Mouse (Mus musculus): ENCODE measurements around the gene Tbc1d24. TPM values are rescaled to one million over a fixed set of nuclear protein-coding genes. Genes with fewer than 3 reads are reported as not detected.

Tbc1d24 gene
- total RNA-seq (2021) (10 to 100 TPM; 10.3 to 11.0 TPM), polyA plus RNA-seq (2012; rRNA removed) (11.3 and 29.1 TPM in 2 replicates)
- long read RNA-seq: 0 reads

GRCm38 (mm10) chr17:24205284-24205888, at the start of gene Tbc1d24:
Tbc1d24 (minus strand) TSS chr17:24205562.
- Histone ChIP-seq H3K4me3 (peak within 1 kb of the TSS; percentile 59), H3K36me3 (ENCODE audit: control insufficient read depth, insufficient read depth, low read length) (no peaks in the 10 kb centered on the region), H3K27me3 (ENCODE audit: control insufficient read depth, insufficient read depth, low read length) (no peaks in the 10 kb centered on the region), H3K79me2 (replicated peaks; ENCODE audit: control insufficient read depth, insufficient read depth, low read length) (no peaks in the 10 kb centered on the region), H3K4me1 (ENCODE audit: control insufficient read depth, insufficient read depth, low read length) (peaks cover 18% of the 10 kb centered on the region), H3K9ac (ENCODE audit: low read depth, low read length) (peak within 1 kb of the TSS; percentile 88), H3K27ac (peak within 1 kb of the TSS; percentile 69)
- TF ChIP-seq POLR2A (IDR thresholded peaks at IDR 0.05; ENCODE audit: insufficient read depth, low read depth, low read length) (peak; percentile 61), CTCF (IDR thresholded peaks at IDR 0.05) (no peak)
- under 1% methylated on average over 65 of the region's 65 CpGs for WGBS
- DNase-seq: peak; percentile 94 to 95
- intact Hi-C loops (cut with DNase I): loop anchor here (2.0 kb wide), 1 partner anchor 45 kb away; the partner anchor contains the start of gene Ccnf

DNA sequence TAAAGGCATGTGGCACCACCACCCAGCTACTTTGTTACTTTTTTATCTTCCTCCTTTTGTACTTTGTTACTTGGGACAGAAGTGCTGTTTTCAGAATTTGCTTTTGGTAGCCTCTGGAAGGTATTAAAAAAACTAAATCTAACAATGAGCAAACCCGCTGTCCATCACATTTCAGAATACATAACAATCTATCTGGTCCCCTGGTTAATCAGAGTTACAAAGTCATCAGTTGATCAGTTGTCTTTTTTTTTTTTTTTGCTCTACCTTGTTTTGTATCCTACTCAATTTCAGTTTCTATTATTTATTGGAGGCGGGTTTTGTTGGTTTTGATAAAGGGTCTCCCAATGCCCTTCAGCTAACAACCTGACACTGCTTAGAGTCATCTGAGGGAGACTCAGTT, 47.0 kb upstream of the Tbc1d24 start:
- no peak overlapping the region for H3K27ac ChIP-seq
- intact Hi-C loops (cut with DNase I): loop anchor here (5.0 kb wide), 1 partner anchor 80 kb away; no protein-coding TSS in a partner anchor
- DNase-seq: no peak
- TF ChIP-seq CTCF (IDR thresholded peaks at IDR 0.05) (no peak), EP300 (IDR thresholded peaks at IDR 0.05; ENCODE audit: insufficient read depth, low read depth, low read length) (no peak), POLR2A (IDR thresholded peaks at IDR 0.05; ENCODE audit: insufficient read depth, low read depth, low read length) (no peak)
- no peaks in the 10 kb centered on the region for H3K36me3 ChIP-seq (ENCODE audit: control insufficient read depth, insufficient read depth, low read length)
- H3K27me3 ChIP-seq (ENCODE audit: control insufficient read depth, insufficient read depth, low read length): no peaks in the 10 kb centered on the region
- H3K79me2 ChIP-seq (replicated peaks; ENCODE audit: control insufficient read depth, insufficient read depth, low read length): no peaks in the 10 kb centered on the region
- 98% methylated on average over 2 of the region's 2 CpGs for WGBS
- H3K9ac ChIP-seq (ENCODE audit: low read depth, low read length): no peak overlapping the region
- no peaks in the 10 kb centered on the region for H3K4me1 ChIP-seq (ENCODE audit: control insufficient read depth, insufficient read depth, low read length)
- no peak overlapping the region for H3K4me3 ChIP-seq

GRCm38 (mm10) chr17:24251320-24252069, 46.1 kb upstream of the Tbc1d24 start, which contains the start of gene Ccnf:
Ccnf (minus strand) TSS chr17:24251484.
- peak; percentile 93 to 97 for DNase-seq
- Histone ChIP-seq H3K36me3 (ENCODE audit: control insufficient read depth, insufficient read depth, low read length) (no peaks in the 10 kb centered on the region), H3K27ac (peak within 1 kb of the TSS; percentile 44; the same call in 1 of the 2 replicates), H3K27me3 (ENCODE audit: control insufficient read depth, insufficient read depth, low read length) (no peaks in the 10 kb centered on the region), H3K9ac (ENCODE audit: low read depth, low read length) (peak within 1 kb of the TSS; percentile 68), H3K4me3 (peak within 1 kb of the TSS; percentile 69), H3K4me1 (ENCODE audit: control insufficient read depth, insufficient read depth, low read length) (no peaks in the 10 kb centered on the region), H3K79me2 (replicated peaks; ENCODE audit: control insufficient read depth, insufficient read depth, low read length) (no peaks in the 10 kb centered on the region)
- TF ChIP-seq POLR2A (IDR thresholded peaks at IDR 0.05; ENCODE audit: insufficient read depth, low read depth, low read length) (no peak), EP300 (IDR thresholded peaks at IDR 0.05; ENCODE audit: insufficient read depth, low read depth, low read length) (0 out of 2 replicates have a peak, but pooled peaks have one; percentile 20), CTCF (IDR thresholded peaks at IDR 0.05) (peak; percentile 68)
- intact Hi-C loops (cut with DNase I): loop anchor here (2.0 to 5.0 kb wide), 2 partner anchors 47 to 79 kb away; partner anchors contain the start of gene Tbc1d24
- under 1% methylated on average over 48 of the region's 48 CpGs for WGBS

DNA sequence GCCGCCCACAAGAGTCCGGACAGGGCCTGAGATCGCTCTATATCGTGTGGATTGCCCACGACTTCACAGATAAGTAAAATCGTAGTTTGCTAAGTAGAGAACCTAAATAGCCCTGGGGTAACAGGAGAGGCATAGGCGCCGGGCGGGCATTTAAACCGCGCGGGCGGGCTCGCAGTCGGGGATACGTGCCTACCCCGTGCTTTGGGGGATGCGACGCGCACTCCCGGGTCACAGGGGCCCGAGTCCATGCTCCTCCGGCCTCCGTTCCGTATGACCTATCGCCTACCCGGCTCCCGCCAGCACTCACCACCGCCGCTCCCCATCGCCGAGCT, 45.6 kb upstream of the Tbc1d24 start:
- under 1% methylated on average over 32 of the region's 32 CpGs for WGBS
- H3K4me1 ChIP-seq (ENCODE audit: control insufficient read depth, insufficient read depth, low read length): no peaks in the 10 kb centered on the region
- H3K27ac ChIP-seq: peak overlapping the region; percentile 24; the same call in 1 of the 2 replicates
- intact Hi-C loops (cut with DNase I): loop anchor here (2.0 to 5.0 kb wide), 2 partner anchors 46 to 79 kb away; partner anchors contain the start of gene Tbc1d24
- H3K79me2 ChIP-seq (replicated peaks; ENCODE audit: control insufficient read depth, insufficient read depth, low read length): no peaks in the 10 kb centered on the region
- peak overlapping the region; percentile 68 for H3K9ac ChIP-seq (ENCODE audit: low read depth, low read length)
- no peak for DNase-seq
- TF ChIP-seq EP300 (IDR thresholded peaks at IDR 0.05; ENCODE audit: insufficient read depth, low read depth, low read length) (no peak), CTCF (IDR thresholded peaks at IDR 0.05) (no peak), POLR2A (IDR thresholded peaks at IDR 0.05; ENCODE audit: insufficient read depth, low read depth, low read length) (no peak)
- peak overlapping the region; percentile 69 for H3K4me3 ChIP-seq
- H3K27me3 ChIP-seq (ENCODE audit: control insufficient read depth, insufficient read depth, low read length): no peaks in the 10 kb centered on the region
- H3K36me3 ChIP-seq (ENCODE audit: control insufficient read depth, insufficient read depth, low read length): no peaks in the 10 kb centered on the region

DNA sequence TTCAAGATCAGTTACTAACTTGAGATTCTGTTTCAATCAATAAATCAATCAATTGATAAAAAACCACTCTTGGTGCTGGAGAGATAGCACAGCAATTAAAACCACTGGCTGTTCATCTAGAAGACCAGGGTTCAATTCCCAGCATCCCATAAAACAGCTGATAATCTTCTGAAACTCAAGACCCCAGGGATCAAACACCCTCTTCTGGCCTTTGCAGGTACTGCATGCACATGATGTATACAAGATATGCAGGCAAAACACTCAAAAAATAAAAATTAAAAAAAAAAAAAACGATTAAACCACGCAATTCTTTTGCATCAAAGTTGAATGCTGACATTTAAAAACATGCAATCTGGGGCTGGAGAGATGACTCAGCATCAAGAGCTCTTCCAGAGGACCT, 43.3 kb upstream of the Tbc1d24 start:
- Histone ChIP-seq H3K79me2 (replicated peaks; ENCODE audit: control insufficient read depth, insufficient read depth, low read length) (no peaks in the 10 kb centered on the region), H3K4me3 (no peak overlapping the region), H3K9ac (ENCODE audit: low read depth, low read length) (no peak overlapping the region), H3K27me3 (ENCODE audit: control insufficient read depth, insufficient read depth, low read length) (no peaks in the 10 kb centered on the region), H3K4me1 (ENCODE audit: control insufficient read depth, insufficient read depth, low read length) (no peaks in the 10 kb centered on the region), H3K36me3 (ENCODE audit: control insufficient read depth, insufficient read depth, low read length) (no peaks in the 10 kb centered on the region), H3K27ac (no peak overlapping the region)
- no peak for TF ChIP-seq EP300 (IDR thresholded peaks at IDR 0.05; ENCODE audit: insufficient read depth, low read depth, low read length)
- peak; percentile 51 for TF ChIP-seq CTCF (IDR thresholded peaks at IDR 0.05)
- TF ChIP-seq POLR2A (IDR thresholded peaks at IDR 0.05; ENCODE audit: insufficient read depth, low read depth, low read length): no peak
- DNase-seq: no peak
- intact Hi-C loops (cut with DNase I): no loop called here
- 93% methylated on average over 2 of the region's 2 CpGs for WGBS

All from heart, adult 2 months (tissue).